Mouse (Mus musculus): ENCODE results near the gene Mxra8.

The Mxra8 gene

GRCm38 (mm10) chr4:155863001-155863400 lies 23.5 kb downstream of the Mxra8 start, which contains the start of gene Tas1r3:
Gene Tas1r3, minus strand, starts transcription at chr4:155863362.
- DNase-seq, result no peak

GRCm38 (mm10) chr4:155868614-155869298 lies 29.3 kb downstream of the Mxra8 start:
- peak; percentile 51 to 70 for DNase-seq

- peak; percentile 97 to 98 for DNase-seq
Observed at GRCm38 (mm10) chr4:155869317-155870033, 30.0 kb downstream of the Mxra8 start, which contains the start of the genes Cptp and Ints11. Gene Cptp, minus strand, starts transcription at chr4:155869440. Gene Ints11, plus strand, starts transcription at chr4:155869546.

- no peak for DNase-seq
Observed at GRCm38 (mm10) chr4:155871404-155871803, 31.9 kb downstream of the Mxra8 start.

- peak in 1 of 2 experiments; percentile 36 for DNase-seq
Observed at GRCm38 (mm10) chr4:155883587-155883986, 44.1 kb downstream of the Mxra8 start.

- DNase-seq, result no peak
Observed at GRCm38 (mm10) chr4:155886330-155886729, 46.9 kb downstream of the Mxra8 start.

GRCm38 (mm10) chr4:155887674-155888073 lies 48.2 kb downstream of the Mxra8 start:
- peak in 1 of 2 experiments; percentile 31 for DNase-seq

- DNase-seq, result peak in 1 of 2 experiments; percentile 26
Observed at GRCm38 (mm10) chr4:155888181-155888580, 48.7 kb downstream of the Mxra8 start.

GRCm38 (mm10) chr4:155889316-155889715 lies 49.8 kb downstream of the Mxra8 start:
- peak in 1 of 2 experiments; percentile 26 for DNase-seq

- DNase-seq, result peak; percentile 30 to 55
Observed at GRCm38 (mm10) chr4:155891011-155891471, 51.6 kb downstream of the Mxra8 start.

- DNase-seq, result peak; percentile 97 to 99
Observed at GRCm38 (mm10) chr4:155891551-155892001, 52.1 kb downstream of the Mxra8 start, which contains the start of the genes Pusl1 and Acap3. Gene Pusl1, minus strand, starts transcription at chr4:155891781. Gene Acap3, plus strand, starts transcription at chr4:155891822.

- DNase-seq, result peak; percentile 84 to 92
Observed at GRCm38 (mm10) chr4:155892017-155892416, 52.5 kb downstream of the Mxra8 start.

GRCm38 (mm10) chr4:155892438-155893211 lies 53.1 kb downstream of the Mxra8 start:
- peak; percentile 28 to 65 for DNase-seq

- peak; percentile 1 to 28 for DNase-seq
Observed at GRCm38 (mm10) chr4:155893212-155893690, 53.8 kb downstream of the Mxra8 start.
